Mouse (Mus musculus): ENCODE measurements around the gene Tbx2. TPM values are rescaled to one million over a fixed set of nuclear protein-coding genes. Genes with fewer than 3 reads are reported as not detected.

Gene Tbx2
- 9.9 and 10.9 TPM in 2 replicates for polyA plus RNA-seq (2016; fragmentation: Nextera tagmentation; extraction: Ambion mirVana)

GRCm38 (mm10) chr11:85832231-85832924 is at the start of gene Tbx2:
Gene Tbx2 (plus strand): TSS chr11:85832551.
- Histone ChIP-seq H3K27ac (replicated peaks) (peak within 1 kb of the TSS; percentile 93), H3K9me3 (no peaks in the 10 kb centered on the region), H3K4me3 (peak within 1 kb of the TSS; percentile 70), H3K4me1 (peaks cover 84% of the 10 kb centered on the region), H3K27me3 (replicated peaks; ENCODE audit: low read depth, poor library complexity, severe bottlenecking) (peaks cover 98% of the 10 kb centered on the region), H3K36me3 (replicated peaks) (peaks cover 33% of the 10 kb centered on the region)
- WGBS = under 1% methylated on average over 52 of the region's 52 CpGs
- DNase-seq (ENCODE audit: low spot score) = peak; percentile 93

DNA sequence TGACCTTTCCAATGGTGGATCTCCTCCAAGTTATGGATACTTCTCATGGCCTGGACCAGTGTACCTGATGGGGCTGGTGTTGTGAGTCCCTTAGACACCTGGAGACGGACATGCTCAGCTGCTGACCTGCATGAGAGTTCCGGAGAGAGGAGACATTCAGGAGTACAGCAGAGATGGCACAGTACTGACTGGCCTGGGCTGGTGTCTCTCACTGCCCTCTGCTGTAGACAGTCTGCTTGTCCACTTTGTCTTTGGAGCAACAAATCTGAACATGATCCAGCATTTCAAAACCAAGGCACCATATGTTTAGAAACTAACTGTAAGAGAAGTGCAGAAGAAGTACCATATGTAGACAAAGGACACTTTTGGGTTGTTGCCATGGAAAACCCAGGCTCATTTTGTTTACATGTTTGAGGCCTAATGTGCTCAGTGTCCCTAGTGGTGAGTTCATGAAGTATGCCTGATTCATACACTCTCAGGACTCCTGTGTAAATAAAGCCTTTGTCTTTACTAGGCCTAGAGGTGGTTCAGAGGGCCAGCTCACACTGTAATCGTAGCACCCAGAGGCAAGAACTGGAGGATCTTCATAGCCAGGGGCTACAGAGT is 46.1 kb upstream of the Tbx2 start:
- DNase-seq (ENCODE audit: low spot score) = no peak
- H3K27ac ChIP-seq (replicated peaks) = peak overlapping the region; percentile 41
- H3K4me1 ChIP-seq = peaks cover 30% of the 10 kb centered on the region
- peaks cover 29% of the 10 kb centered on the region for H3K27me3 ChIP-seq (replicated peaks; ENCODE audit: low read depth, poor library complexity, severe bottlenecking)
- H3K9me3 ChIP-seq = peaks cover 2% of the 10 kb centered on the region; the same call in 1 of the 2 replicates
- WGBS = 74% methylated on average over 3 of the region's 3 CpGs
- H3K4me3 ChIP-seq = no peak overlapping the region
- H3K36me3 ChIP-seq (replicated peaks) = no peaks in the 10 kb centered on the region

- no peak for DNase-seq (ENCODE audit: low spot score)
- H3K27me3 ChIP-seq (replicated peaks; ENCODE audit: low read depth, poor library complexity, severe bottlenecking) = peaks cover 11% of the 10 kb centered on the region; the same call in 1 of the 2 replicates
- no peaks in the 10 kb centered on the region for H3K9me3 ChIP-seq
- H3K36me3 ChIP-seq (replicated peaks) = no peaks in the 10 kb centered on the region
- H3K4me3 ChIP-seq = no peak overlapping the region
- 81% methylated on average over 7 of the region's 7 CpGs for WGBS
- peaks cover 46% of the 10 kb centered on the region for H3K4me1 ChIP-seq
- no peak overlapping the region for H3K27ac ChIP-seq (replicated peaks)
Observed at GRCm38 (mm10) chr11:85789750-85790149, 42.6 kb upstream of the Tbx2 start.

DNA sequence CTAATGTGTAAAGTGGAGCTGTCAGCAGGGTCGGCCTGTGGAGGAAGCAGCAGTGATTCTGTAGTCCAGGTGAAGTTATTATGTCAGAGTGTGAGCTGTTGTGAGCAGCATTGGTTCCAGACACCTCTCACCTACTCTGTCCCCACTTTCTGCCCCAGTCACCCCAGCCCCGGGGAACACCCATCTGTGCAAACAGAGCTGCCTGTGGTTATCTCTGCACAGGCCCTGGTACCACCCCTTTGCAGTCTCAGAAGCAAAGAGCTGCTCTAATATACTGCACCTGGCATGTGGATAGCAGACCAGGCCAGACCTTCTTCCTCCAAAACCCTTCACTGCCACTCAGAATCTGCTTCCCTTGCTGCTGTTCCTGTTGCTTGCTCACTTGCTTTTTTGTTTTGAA is 42.1 kb upstream of the Tbx2 start:
- no peak for DNase-seq (ENCODE audit: low spot score)
- no peaks in the 10 kb centered on the region for H3K9me3 ChIP-seq
- 78% methylated on average over 2 of the region's 2 CpGs for WGBS
- H3K36me3 ChIP-seq (replicated peaks) = no peaks in the 10 kb centered on the region
- H3K27me3 ChIP-seq (replicated peaks; ENCODE audit: low read depth, poor library complexity, severe bottlenecking) = peaks cover 6% of the 10 kb centered on the region; the same call in 1 of the 2 replicates
- peaks cover 42% of the 10 kb centered on the region for H3K4me1 ChIP-seq
- no peak overlapping the region for H3K4me3 ChIP-seq
- 0 out of 2 replicates have a peak overlapping the region, but pooled peaks have one; percentile 30 for H3K27ac ChIP-seq (replicated peaks)

- H3K27ac ChIP-seq (replicated peaks) = no peak overlapping the region
- H3K27me3 ChIP-seq (replicated peaks; ENCODE audit: low read depth, poor library complexity, severe bottlenecking) = peaks cover 3% of the 10 kb centered on the region; the same call in 1 of the 2 replicates
- no peak for DNase-seq (ENCODE audit: low spot score)
- peaks cover 36% of the 10 kb centered on the region for H3K4me1 ChIP-seq
- no peak overlapping the region for H3K4me3 ChIP-seq
- WGBS = 71% methylated on average over 1 of the region's 1 CpGs
- H3K36me3 ChIP-seq (replicated peaks) = no peaks in the 10 kb centered on the region
- no peaks in the 10 kb centered on the region for H3K9me3 ChIP-seq
Observed at GRCm38 (mm10) chr11:85791212-85791611, 41.1 kb upstream of the Tbx2 start.

DNA sequence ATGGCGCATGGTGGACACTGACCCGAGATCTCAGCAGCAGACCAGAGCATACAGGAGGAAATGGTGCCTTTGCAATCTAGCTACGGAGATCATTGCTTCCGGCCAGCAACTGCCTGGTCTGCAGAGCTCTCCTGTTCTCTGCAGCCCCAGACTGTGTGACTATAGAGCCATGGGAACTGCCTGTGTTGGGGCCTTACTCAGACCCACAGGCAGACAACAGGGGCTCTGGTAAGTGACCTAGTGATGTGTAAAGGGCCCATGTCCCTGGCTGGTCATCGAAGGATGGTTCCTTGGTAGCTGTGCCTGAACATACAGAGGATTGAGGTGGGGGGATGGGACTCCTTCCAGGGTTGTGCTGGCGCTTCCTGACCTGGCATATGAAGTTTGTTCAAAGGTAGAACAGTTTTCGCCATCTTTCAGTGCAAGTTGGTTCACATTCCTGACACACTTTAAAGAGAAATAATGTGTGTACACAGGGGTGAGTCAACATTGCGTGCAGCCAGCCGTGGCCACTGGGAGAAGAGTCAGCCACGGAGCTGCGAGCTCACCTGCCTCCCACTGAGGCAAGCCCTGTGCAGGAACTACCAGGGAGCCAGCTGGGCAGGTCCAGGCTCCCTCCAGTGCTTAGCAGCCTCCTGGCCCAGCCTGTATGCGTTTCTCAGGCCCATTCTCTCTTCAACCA is 39.7 kb upstream of the Tbx2 start:
- Histone ChIP-seq H3K4me1 (peaks cover 28% of the 10 kb centered on the region), H3K9me3 (no peaks in the 10 kb centered on the region), H3K36me3 (replicated peaks) (no peaks in the 10 kb centered on the region), H3K27ac (replicated peaks) (peak overlapping the region; percentile 21; the same call in 1 of the 2 replicates), H3K4me3 (no peak overlapping the region), H3K27me3 (replicated peaks; ENCODE audit: low read depth, poor library complexity, severe bottlenecking) (peaks cover 3% of the 10 kb centered on the region)
- 70% methylated on average over 12 of the region's 12 CpGs for WGBS
- no peak for DNase-seq (ENCODE audit: low spot score)

- no peak for DNase-seq (ENCODE audit: low spot score)
- WGBS = 87% methylated on average over 4 of the region's 4 CpGs
- no peak overlapping the region for H3K4me3 ChIP-seq
- H3K4me1 ChIP-seq = peaks cover 19% of the 10 kb centered on the region
- H3K36me3 ChIP-seq (replicated peaks) = peaks cover 9% of the 10 kb centered on the region; the same call in 1 of the 2 replicates
- H3K9me3 ChIP-seq = no peaks in the 10 kb centered on the region
- peaks cover 5% of the 10 kb centered on the region; the same call in 1 of the 2 replicates for H3K27me3 ChIP-seq (replicated peaks; ENCODE audit: low read depth, poor library complexity, severe bottlenecking)
- H3K27ac ChIP-seq (replicated peaks) = no peak overlapping the region
Observed at GRCm38 (mm10) chr11:85799456-85799855, 32.9 kb upstream of the Tbx2 start.

DNA sequence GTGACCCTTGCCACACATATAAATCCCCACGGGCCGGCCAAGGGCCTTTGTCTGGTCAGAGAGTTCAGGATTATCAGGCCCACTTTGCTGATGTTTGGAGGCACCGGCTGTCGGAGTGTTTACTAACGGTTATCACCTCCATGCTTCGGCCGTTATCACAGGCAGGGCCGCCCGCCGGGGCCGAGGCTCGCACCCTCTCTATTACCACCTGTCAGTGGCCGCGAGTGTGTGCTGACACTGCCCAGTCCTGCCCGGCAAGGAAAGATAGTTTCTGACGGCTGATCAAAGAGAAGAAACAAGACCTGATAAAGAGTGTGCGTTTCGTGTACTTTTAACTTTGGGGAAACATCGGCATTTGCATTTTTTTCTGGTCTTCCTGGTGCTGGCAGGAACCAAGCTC is 32.5 kb upstream of the Tbx2 start:
- DNase-seq (ENCODE audit: low spot score) = no peak
- H3K27me3 ChIP-seq (replicated peaks; ENCODE audit: low read depth, poor library complexity, severe bottlenecking) = peaks cover 5% of the 10 kb centered on the region; the same call in 1 of the 2 replicates
- peaks cover 19% of the 10 kb centered on the region for H3K4me1 ChIP-seq
- WGBS = 70% methylated on average over 19 of the region's 19 CpGs
- no peak overlapping the region for H3K27ac ChIP-seq (replicated peaks)
- H3K4me3 ChIP-seq = no peak overlapping the region
- no peaks in the 10 kb centered on the region for H3K9me3 ChIP-seq
- peaks cover 9% of the 10 kb centered on the region; the same call in 1 of the 2 replicates for H3K36me3 ChIP-seq (replicated peaks)

GRCm38 (mm10) chr11:85800380-85800779 is 32.0 kb upstream of the Tbx2 start:
- Histone ChIP-seq H3K36me3 (replicated peaks) (peaks cover 9% of the 10 kb centered on the region; the same call in 1 of the 2 replicates), H3K9me3 (no peaks in the 10 kb centered on the region), H3K27ac (replicated peaks) (no peak overlapping the region), H3K27me3 (replicated peaks; ENCODE audit: low read depth, poor library complexity, severe bottlenecking) (peaks cover 6% of the 10 kb centered on the region; the same call in 1 of the 2 replicates), H3K4me1 (peaks cover 19% of the 10 kb centered on the region), H3K4me3 (no peak overlapping the region)
- 81% methylated on average over 11 of the region's 11 CpGs for WGBS
- no peak for DNase-seq (ENCODE audit: low spot score)

DNA sequence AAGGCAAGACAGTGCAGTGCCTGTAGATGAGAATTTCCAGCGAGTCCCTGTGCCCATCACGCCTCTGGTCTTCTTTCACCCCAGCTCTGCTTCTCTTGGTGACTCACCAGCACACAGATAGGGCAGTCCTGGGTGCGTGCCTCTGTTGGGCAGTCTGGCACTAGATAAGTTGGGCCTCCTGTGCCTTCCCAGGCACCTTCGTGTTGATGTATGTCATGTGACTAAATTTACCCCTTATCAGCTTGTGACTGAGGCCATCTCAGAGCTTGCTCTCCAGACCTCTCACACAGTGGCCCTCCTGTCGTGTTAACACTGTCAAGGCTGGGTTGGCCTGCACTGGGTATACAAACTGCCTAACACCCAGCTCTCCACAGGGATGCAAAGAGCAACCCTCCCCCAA is 28.3 kb upstream of the Tbx2 start:
- peaks cover 14% of the 10 kb centered on the region for H3K27me3 ChIP-seq (replicated peaks; ENCODE audit: low read depth, poor library complexity, severe bottlenecking)
- WGBS = 75% methylated on average over 5 of the region's 5 CpGs
- H3K9me3 ChIP-seq = no peaks in the 10 kb centered on the region
- no peak overlapping the region for H3K27ac ChIP-seq (replicated peaks)
- peaks cover 19% of the 10 kb centered on the region for H3K4me1 ChIP-seq
- no peak overlapping the region for H3K4me3 ChIP-seq
- no peak for DNase-seq (ENCODE audit: low spot score)
- H3K36me3 ChIP-seq (replicated peaks) = 0 out of 2 replicates have a peak, but pooled peaks cover 5% of the 10 kb centered on the region

- Histone ChIP-seq H3K27me3 (replicated peaks; ENCODE audit: low read depth, poor library complexity, severe bottlenecking) (peaks cover 14% of the 10 kb centered on the region), H3K27ac (replicated peaks) (peak overlapping the region; percentile 20; the same call in 1 of the 2 replicates), H3K4me3 (no peak overlapping the region), H3K9me3 (no peaks in the 10 kb centered on the region), H3K4me1 (peaks cover 20% of the 10 kb centered on the region), H3K36me3 (replicated peaks) (0 out of 2 replicates have a peak, but pooled peaks cover 3% of the 10 kb centered on the region)
- WGBS = 82% methylated on average over 1 of the region's 1 CpGs
- no peak for DNase-seq (ENCODE audit: low spot score)
Observed at GRCm38 (mm10) chr11:85805779-85806178, 26.6 kb upstream of the Tbx2 start.

GRCm38 (mm10) chr11:85807353-85807752 is 25.0 kb upstream of the Tbx2 start:
- Histone ChIP-seq H3K36me3 (replicated peaks) (no peaks in the 10 kb centered on the region), H3K4me1 (peaks cover 30% of the 10 kb centered on the region), H3K9me3 (no peaks in the 10 kb centered on the region), H3K27me3 (replicated peaks; ENCODE audit: low read depth, poor library complexity, severe bottlenecking) (peaks cover 21% of the 10 kb centered on the region), H3K4me3 (no peak overlapping the region), H3K27ac (replicated peaks) (no peak overlapping the region; the same call in 1 of the 2 replicates)
- DNase-seq (ENCODE audit: low spot score) = no peak
- 86% methylated on average over 11 of the region's 11 CpGs for WGBS

Measured in embryonic facial prominence, embryonic 10.5 days (tissue).